Mouse (Mus musculus) stomach, postnatal 0 days (tissue): ENCODE measurements at regions not wholly inside any gene's neighbourhood (a gene's known extent, or its start where the extent isn't known, plus 50 kb on each side); places are given as distances from the start of the nearest gene placed in this dataset.

ENCODE experiments used
- CTCF ChIP-seq: IDR thresholded peaks from 2 replicates; pipeline ENCODE4 v1.5.1; 2016; ENCODE audit warnings: antibody characterized with exemption, low read depth, mild to moderate bottlenecking, moderate library complexity
- EP300 ChIP-seq: optimal IDR thresholded peaks from 2 replicates; pipeline ENCODE3; 2016; ENCODE audit warnings: antibody characterized with exemption

GRCm38 (mm10) chr13:26532761-26533160, 237.2 kb downstream of the Hdgfl1 start:
- TF ChIP-seq EP300 (no peak), CTCF (no peak)
